Mouse (Mus musculus): ENCODE measurements around the gene Tspan10. TPM values are rescaled to one million over a fixed set of nuclear protein-coding genes. Genes with fewer than 3 reads are reported as not detected.

Tspan10 gene
- not detected in 2 replicates for polyA plus RNA-seq (2012; rRNA removed)

GRCm38 (mm10) chr11:120442344-120442743 lies at the start of gene Tspan10:
TSS of gene Tspan10 (plus strand) at chr11:120442644.

GRCm38 (mm10) chr11:120437152-120437856 lies 5.1 kb upstream of the Tspan10 start, which contains the start of gene Nploc4:
TSS of gene Nploc4 (minus strand) at chr11:120437708.

GRCm38 (mm10) chr11:120453306-120453705 lies 10.9 kb downstream of the Tspan10 start, which contains the start of gene Pde6g:
TSS of gene Pde6g (minus strand) at chr11:120453500.

GRCm38 (mm10) chr11:120457772-120458751 lies 15.6 kb downstream of the Tspan10 start, which contains the start of the genes Oxld1 and Ccdc137:
TSS of gene Oxld1 (minus strand) at chr11:120458068.
TSS of gene Ccdc137 (plus strand) at chr11:120458115.

GRCm38 (mm10) chr11:120467051-120467735 lies 24.7 kb downstream of the Tspan10 start, which contains the start of gene Arl16:
TSS of gene Arl16 (minus strand) at chr11:120467607.

GRCm38 (mm10) chr11:120484265-120484981 lies 42.0 kb downstream of the Tspan10 start, which contains the start of gene Mrpl12:
TSS of gene Mrpl12 (plus strand) at chr11:120484613.

GRCm38 (mm10) chr11:120491317-120492023 lies 49.0 kb downstream of the Tspan10 start, which contains the start of gene Slc25a10:
TSS of gene Slc25a10 (plus strand) at chr11:120491840.

Other genes starting within 250 kb of the Tspan10 start
- 16.9 and 20.1 TPM in 2 replicates for gene Bahcc1, start 209.7 kb upstream of the Tspan10 start, polyA plus RNA-seq (2012; rRNA removed)
- gene Actg1, start 94.1 kb upstream of the Tspan10 start, polyA plus RNA-seq (2012; rRNA removed) = 1,434 and 1,972 TPM in 2 replicates
- 0.49 and 0.66 TPM in 2 replicates for gene Fscn2, start 81.1 kb upstream of the Tspan10 start, polyA plus RNA-seq (2012; rRNA removed)
- gene Faap100, start 63.9 kb upstream of the Tspan10 start, polyA plus RNA-seq (2012; rRNA removed) = 107 and 108 TPM in 2 replicates
- 52.6 and 53.0 TPM in 2 replicates for gene Nploc4, start 4.9 kb upstream of the Tspan10 start, polyA plus RNA-seq (2012; rRNA removed)
- 0.32 and 0.56 TPM in 2 replicates for gene Pde6g, start 10.9 kb downstream of the Tspan10 start, polyA plus RNA-seq (2012; rRNA removed)
- 8.6 and 10.0 TPM in 2 replicates for gene Oxld1, start 15.4 kb downstream of the Tspan10 start, polyA plus RNA-seq (2012; rRNA removed)
- 30.3 and 32.5 TPM in 2 replicates for gene Ccdc137, start 15.5 kb downstream of the Tspan10 start, polyA plus RNA-seq (2012; rRNA removed)
- gene Arl16, start 25.0 kb downstream of the Tspan10 start, polyA plus RNA-seq (2012; rRNA removed) = 42.5 and 46.3 TPM in 2 replicates
- gene Mrpl12, start 42.0 kb downstream of the Tspan10 start, polyA plus RNA-seq (2012; rRNA removed) = 107 and 119 TPM in 2 replicates
- 33.0 and 33.5 TPM in 2 replicates for gene Slc25a10, start 49.2 kb downstream of the Tspan10 start, polyA plus RNA-seq (2012; rRNA removed)
- gene Gcgr, start 88.1 kb downstream of the Tspan10 start, polyA plus RNA-seq (2012; rRNA removed) = 0.10 and 0.45 TPM in 2 replicates
- gene Mcrip1, start 107.1 kb downstream of the Tspan10 start, polyA plus RNA-seq (2012; rRNA removed) = 192 and 196 TPM in 2 replicates
- gene Ppp1r27, start 108.5 kb downstream of the Tspan10 start, polyA plus RNA-seq (2012; rRNA removed) = 1.1 TPM in 1 of 2 replicates, not detected in the other
- 153 and 156 TPM in 2 replicates for gene P4hb, start 130.6 kb downstream of the Tspan10 start, polyA plus RNA-seq (2012; rRNA removed)
- gene Arhgdia, start 139.0 kb downstream of the Tspan10 start, polyA plus RNA-seq (2012; rRNA removed) = 443 and 473 TPM in 2 replicates
- 83.1 and 83.5 TPM in 2 replicates for gene Alyref, start 155.7 kb downstream of the Tspan10 start, polyA plus RNA-seq (2012; rRNA removed)
- 185 and 196 TPM in 2 replicates for gene Anapc11, start 155.8 kb downstream of the Tspan10 start, polyA plus RNA-seq (2012; rRNA removed)
- 0.22 and 0.57 TPM in 2 replicates for gene Npb, start 165.8 kb downstream of the Tspan10 start, polyA plus RNA-seq (2012; rRNA removed)
- gene Pcyt2, start 175.3 kb downstream of the Tspan10 start, polyA plus RNA-seq (2012; rRNA removed) = 286 and 294 TPM in 2 replicates
- gene Sirt7, start 182.6 kb downstream of the Tspan10 start, polyA plus RNA-seq (2012; rRNA removed) = 67.4 and 67.5 TPM in 2 replicates
- gene Mafg, start 191.0 kb downstream of the Tspan10 start, polyA plus RNA-seq (2012; rRNA removed) = 69.7 and 75.8 TPM in 2 replicates
- gene Pycr1, start 201.1 kb downstream of the Tspan10 start, polyA plus RNA-seq (2012; rRNA removed) = 19.2 and 19.8 TPM in 2 replicates
- 0.63 and 0.74 TPM in 2 replicates for gene Myadml2, start 205.5 kb downstream of the Tspan10 start, polyA plus RNA-seq (2012; rRNA removed)
- gene Notum, start 218.5 kb downstream of the Tspan10 start, polyA plus RNA-seq (2012; rRNA removed) = 7.3 and 7.5 TPM in 2 replicates
- 70.1 and 71.8 TPM in 2 replicates for gene Aspscr1, start 230.3 kb downstream of the Tspan10 start, polyA plus RNA-seq (2012; rRNA removed)